Mouse (Mus musculus): ENCODE measurements around the gene Gucd1. TPM values are rescaled to one million over a fixed set of nuclear protein-coding genes. Genes with fewer than 3 reads are reported as not detected.

Gene Gucd1
- total RNA-seq, 4 experiments from 2014 or later, result 46.7 to 68.3 (median 56.0) TPM

Other genes with a start within 250 kb of the Gucd1 start
- 1 to 10 TPM in 1 of 4 experiments, under 1 TPM in 3; 0.29 to 1.7 (median 0.76) TPM for gene Adora2a, start 201.1 kb downstream of the Gucd1 start, total RNA-seq (2022)
- under 1 TPM in 2 of 4 experiments, not detected in 2; 0.10 to 0.48 TPM for gene Upb1, start 116.9 kb downstream of the Gucd1 start, total RNA-seq (2022)
- 10 to 100 TPM; 67.9 to 78.5 (median 70.7) TPM for gene Snrpd3, start 421 bp downstream of the Gucd1 start, total RNA-seq (2022)
- gene Lrrc75b, start 42.4 kb upstream of the Gucd1 start, total RNA-seq (2022), result under 1 TPM in 1 of 4 experiments, not detected in 3; 0.07 TPM
- not detected for gene Ggt1, start 43.6 kb upstream of the Gucd1 start, total RNA-seq (2022)
- 1 to 10 TPM; 1.2 to 2.5 (median 2.0) TPM for gene Ggt5, start 71.4 kb upstream of the Gucd1 start, total RNA-seq (2022)
- gene Susd2, start 126.0 kb upstream of the Gucd1 start, total RNA-seq (2022), result 1 to 10 TPM in 1 of 4 experiments, under 1 TPM in 3; 0.53 to 2.1 (median 0.78) TPM
- 1 to 10 TPM; 6.6 to 9.3 (median 7.4) TPM for gene Cabin1, start 246.4 kb upstream of the Gucd1 start, total RNA-seq (2022)